Mouse (Mus musculus) CH12.LX (cell line): ENCODE measurements at regions not wholly inside any gene's neighbourhood (a gene's known extent, or its start where the extent isn't known, plus 50 kb on each side); places are given as distances from the start of the nearest gene placed in this dataset.

Experiments used
- DNase-seq: peaks from one replicate; pipeline ENCODE4 v3.0.0-alpha.2; 2013; ENCODE audit errors: extremely low read depth
- H3K27ac ChIP-seq: 2 replicates; pipeline ENCODE4 v1.5.1; 2012; ENCODE audit warnings: low read depth, mild to moderate bottlenecking, control low read depth, moderate library complexity; ENCODE audit not compliant: insufficient read depth
- H3K27me3 ChIP-seq: replicated peaks from 2 replicates; pipeline ENCODE3; 2012; ENCODE audit warnings: inconsistent platforms
- H3K36me3 ChIP-seq, 2 experiments: replicated peaks in 1 of 2; 2 replicates each; pipeline versions ENCODE3 to v1.6.1; 2012; ENCODE audit warnings: inconsistent platforms in 1 of 2, low read length in 1 of 2, mild to moderate bottlenecking in 1 of 2, mixed read lengths in 1 of 2, moderate library complexity in 1 of 2; ENCODE audit not compliant: control insufficient read depth in 1 of 2, insufficient read depth in 1 of 2
- H3K4me1 ChIP-seq, 2 experiments: 2 replicates each; pipeline ENCODE4 v1.6.1; 2012; ENCODE audit warnings: inconsistent platforms in 1 of 2, moderate library complexity in 1 of 2; ENCODE audit not compliant: insufficient read depth in 2 of 2, control insufficient read depth in 1 of 2
- H3K4me2 ChIP-seq: 2 replicates; pipeline ENCODE4 v1.6.1; 2012; ENCODE audit warnings: low read depth, mild to moderate bottlenecking, control low read depth; ENCODE audit not compliant: poor library complexity, insufficient read depth, severe bottlenecking
- H3K4me3 ChIP-seq, 3 experiments: fragments of 150-350 bp in 1 of 3; sonication (generic) in 1 of 3; replicated peaks in 1 of 3; 2 replicates each; pipeline versions ENCODE3 to v1.5.1; 2011 to 2012; ENCODE audit warnings: low read depth in 2 of 3, low read length in 2 of 3, mild to moderate bottlenecking in 2 of 3, moderate library complexity in 2 of 3, control low read depth in 1 of 3, improper control_type of control experiment in 1 of 3, inconsistent platforms in 1 of 3, mixed read lengths in 1 of 3; ENCODE audit not compliant: poor library complexity in 1 of 3
- H3K79me2 ChIP-seq: replicated peaks from 2 replicates; pipeline ENCODE4 v1.6.1; 2012; ENCODE audit warnings: mild to moderate bottlenecking, moderate library complexity; ENCODE audit not compliant: control insufficient read depth, poor library complexity, insufficient read depth, severe bottlenecking; ENCODE audit errors: extremely low read depth
- H3K9ac ChIP-seq: 2 replicates; pipeline ENCODE4 v1.6.1; 2012; ENCODE audit warnings: low read depth, mild to moderate bottlenecking, control low read depth, moderate library complexity; ENCODE audit not compliant: insufficient read depth
- H3K9me3 ChIP-seq: replicated peaks from 2 replicates; pipeline ENCODE3; 2012; ENCODE audit warnings: low read length, inconsistent platforms, mixed read lengths
- BHLHE40 ChIP-seq: IDR thresholded peaks from 2 replicates; pipeline ENCODE4 v1.6.1; 2011; ENCODE audit warnings: mild to moderate bottlenecking, low read depth, low read length, improper control_type of control experiment
- CHD1 ChIP-seq: IDR thresholded peaks from 2 replicates; pipeline ENCODE4 v1.6.1; 2012; ENCODE audit warnings: low read depth, low read length, improper control_type of control experiment, inconsistent platforms
- CHD2 ChIP-seq: IDR thresholded peaks from 2 replicates; pipeline ENCODE4 v1.6.1; 2011; ENCODE audit warnings: low read length, improper control_type of control experiment
- E2F4 ChIP-seq: IDR thresholded peaks from 2 replicates; pipeline ENCODE4 v1.6.1; 2011; ENCODE audit warnings: low read depth, low read length, improper control_type of control experiment; ENCODE audit not compliant: insufficient replicate concordance
- EP300 ChIP-seq: IDR thresholded peaks from 2 replicates; pipeline ENCODE4 v1.6.1; 2011; ENCODE audit warnings: low read length, improper control_type of control experiment
- IRF4 ChIP-seq: IDR thresholded peaks from 2 replicates; pipeline ENCODE4 v1.6.1; 2014; ENCODE audit warnings: low read depth, mild to moderate bottlenecking, inconsistent platforms, low read length, improper control_type of control experiment
- JUN ChIP-seq: IDR thresholded peaks from 2 replicates; pipeline ENCODE4 v1.6.1; 2011; ENCODE audit warnings: low read depth, mild to moderate bottlenecking, low read length, improper control_type of control experiment, moderate library complexity; ENCODE audit not compliant: insufficient read depth
- MAX ChIP-seq: IDR thresholded peaks from 2 replicates; pipeline ENCODE4 v1.6.1; 2011; ENCODE audit warnings: low read length, improper control_type of control experiment
- MAZ ChIP-seq: IDR thresholded peaks from 2 replicates; pipeline ENCODE4 v1.6.1; 2012; ENCODE audit warnings: low read depth, mild to moderate bottlenecking, inconsistent platforms, low read length, improper control_type of control experiment, moderate library complexity
- MYC ChIP-seq: IDR thresholded peaks from 2 replicates; pipeline ENCODE4 v1.6.1; 2011; ENCODE audit warnings: low read depth, mild to moderate bottlenecking, improper control_type of control experiment, low read length
- PAX5 ChIP-seq: IDR thresholded peaks from 2 replicates; pipeline ENCODE4 v1.6.1; 2012; ENCODE audit warnings: low read length, inconsistent platforms, mixed read lengths
- SIN3A ChIP-seq: IDR thresholded peaks from 2 replicates; pipeline ENCODE4 v1.6.1; 2012; ENCODE audit warnings: low read length, improper control_type of control experiment, inconsistent platforms
- SMC3 ChIP-seq: IDR thresholded peaks from 2 replicates; pipeline ENCODE4 v1.6.1; 2011; ENCODE audit warnings: low read depth, low read length, improper control_type of control experiment
- UBTF ChIP-seq: IDR thresholded peaks from 2 replicates; pipeline ENCODE4 v1.6.1; 2012; ENCODE audit warnings: low read depth, mild to moderate bottlenecking, inconsistent platforms, low read length, improper control_type of control experiment, moderate library complexity
- ZKSCAN1 ChIP-seq: IDR thresholded peaks from 2 replicates; pipeline ENCODE4 v1.6.1; 2012; ENCODE audit warnings: low read depth, inconsistent platforms, low read length, improper control_type of control experiment, borderline replicate concordance
- dilution Hi-C: fragments of 300-500 bp; cut with MboI; formaldehyde crosslinking; loops from 2 replicates; pipeline ENCODE4 v1.14.3; 2020; ENCODE audit warnings: low sequenced_read_pairs; ENCODE audit not compliant: extremely low pct_unique_long_range_greater_than_20kb, extremely low pct_ligation_motif_present
- in situ Hi-C: fragments of 300-500 bp; cut with MboI; formaldehyde crosslinking; loops from 3 replicates; pipeline ENCODE4 v1.14.3; 2019; ENCODE audit warnings: low sequenced_read_pairs, low pct_ligation_motif_present, low pct_unique_long_range_greater_than_20kb, mixed read lengths

GRCm38 (mm10) chr1:55820866-55821500, 415.3 kb downstream of the Plcl1 start:
- Histone ChIP-seq H3K36me3 (no peaks in the 10 kb centered on the region), H3K27ac (no peak overlapping the region), H3K9ac (no peak overlapping the region), H3K27me3 (no peaks in the 10 kb centered on the region), H3K4me2 (no peak overlapping the region), H3K4me3 (no peak overlapping the region), H3K9me3 (no peaks in the 10 kb centered on the region), H3K79me2 (no peaks in the 10 kb centered on the region), H3K4me1 (no peaks in the 10 kb centered on the region)
- DNase-seq, result no peak
- in situ Hi-C loops (no loop called here), dilution Hi-C loops (no loop called here)
- TF ChIP-seq EP300, result no peak

- H3K4me3 ChIP-seq, result no peak overlapping the region
- DNase-seq, result no peak
- in situ Hi-C loops, result no loop called here
- H3K36me3 ChIP-seq, result no peaks in the 10 kb centered on the region
- H3K27ac ChIP-seq, result no peak overlapping the region
- dilution Hi-C loops, result no loop called here
- H3K4me1 ChIP-seq, result no peaks in the 10 kb centered on the region
- H3K27me3 ChIP-seq, result no peaks in the 10 kb centered on the region
- no peak overlapping the region for H3K9ac ChIP-seq
- no peaks in the 10 kb centered on the region for H3K79me2 ChIP-seq
- no peaks in the 10 kb centered on the region for H3K9me3 ChIP-seq
- TF ChIP-seq CHD2 (no peak), CHD1 (no peak), ZKSCAN1 (no peak), E2F4 (no peak)
- H3K4me2 ChIP-seq, result no peak overlapping the region
Measured at GRCm38 (mm10) chr1:55822599-55822998, 416.9 kb downstream of the Plcl1 start.

- dilution Hi-C loops (no loop called here), in situ Hi-C loops (no loop called here)
- no peak overlapping the region for H3K4me2 ChIP-seq
- H3K36me3 ChIP-seq, result no peaks in the 10 kb centered on the region
- DNase-seq, result no peak
- no peaks in the 10 kb centered on the region for H3K27me3 ChIP-seq
- TF ChIP-seq JUN (no peak), SMC3 (no peak), UBTF (no peak), MAX (no peak), MAZ (no peak), SIN3A (no peak), BHLHE40 (no peak), PAX5 (no peak), CHD1 (no peak), IRF4 (no peak), MYC (no peak)
- H3K4me3 ChIP-seq, result no peak overlapping the region
- no peak overlapping the region for H3K27ac ChIP-seq
- no peak overlapping the region for H3K9ac ChIP-seq
- no peaks in the 10 kb centered on the region for H3K9me3 ChIP-seq
- H3K79me2 ChIP-seq, result no peaks in the 10 kb centered on the region
- H3K4me1 ChIP-seq, result no peaks in the 10 kb centered on the region
Measured at GRCm38 (mm10) chr1:55827191-55827590, 421.5 kb downstream of the Plcl1 start.
